Mouse (Mus musculus) kidney, postnatal 0 days (tissue): Measurements from ENCODE around the gene Nat9. TPM values are rescaled to one million over a fixed set of nuclear protein-coding genes. Genes with fewer than 3 reads are reported as not detected.
A peak's percentile ranks its signal among the peaks of the same experiment; 100 is the strongest.

ENCODE experiments used
- ATAC-seq: fragments of 200-750 bp; cut with Nextera tagmentation; replicated peaks from 2 replicates; pipeline ENCODE4 v1.8.0; 2017; ENCODE audit warnings: low read depth, moderate number of reproducible peaks, moderate TSS enrichment, moderate library complexity; ENCODE audit not compliant: low FRiP score
- DNase-seq: peaks from one replicate; pipeline ENCODE4 v3.0.0-alpha.2; 2016; ENCODE audit warnings: low spot score
- H3K27ac ChIP-seq: fragments of 300-500 bp; sonication (generic); 2 replicates; pipeline ENCODE4 v1.5.1; 2014; ENCODE audit warnings: mild to moderate bottlenecking
- H3K27me3 ChIP-seq: fragments of 300-500 bp; sonication (generic); 2 replicates; pipeline ENCODE4 v1.6.1; 2014; ENCODE audit warnings: low read length, mixed read lengths; ENCODE audit not compliant: insufficient read depth
- H3K36me3 ChIP-seq: fragments of 300-500 bp; sonication (generic); 2 replicates; pipeline ENCODE4 v1.6.1; 2014; ENCODE audit warnings: low read length, mixed read lengths; ENCODE audit not compliant: insufficient read depth
- H3K4me1 ChIP-seq: fragments of 300-500 bp; sonication (generic); replicated peaks from 2 replicates; pipeline ENCODE4 v1.6.1; 2014; ENCODE audit warnings: antibody characterized with exemption, low read length, mixed read lengths; ENCODE audit not compliant: insufficient read depth
- H3K4me2 ChIP-seq: fragments of 300-500 bp; sonication (generic); 2 replicates; pipeline ENCODE4 v1.6.1; 2014; ENCODE audit warnings: mild to moderate bottlenecking, low read length, moderate library complexity, mixed read lengths
- H3K4me3 ChIP-seq: fragments of 300-500 bp; sonication (generic); replicated peaks from 2 replicates; pipeline ENCODE4 v1.5.1; 2014; ENCODE audit warnings: low read depth, low read length
- H3K9ac ChIP-seq: fragments of 300-500 bp; sonication (generic); 2 replicates; pipeline ENCODE4 v1.6.1; 2014; ENCODE audit warnings: low read depth, low read length
- H3K9me3 ChIP-seq: fragments of 300-500 bp; sonication (generic); replicated peaks from 2 replicates; pipeline ENCODE4 v1.6.1; 2016; ENCODE audit warnings: low read length, inconsistent platforms, mixed read lengths
- CTCF ChIP-seq: IDR thresholded peaks from 2 replicates; pipeline ENCODE4 v1.5.1; 2016; ENCODE audit warnings: antibody characterized with exemption, low read depth, mild to moderate bottlenecking, moderate library complexity
- WGBS: fragments of 180-500 bp; shearing (Covaris S2); extraction: QIAGEN DNeasy Blood & Tissue Kit; methylation state at CpG from one replicate; pipeline ENCODE4 v1.1.7; 2014; 5-methylcytosine and 5-hydroxymethylcytosine counted together
- polyA plus RNA-seq: library from polyadenylated mRNA; unstranded; fragments of >200 nt; fragmentation: Nextera tagmentation; extraction: Ambion mirVana; gene quantifications from 2 replicates; pipeline ENCODE4 v1.2.1, GENCODE M21; 2015

The Nat9 gene
- polyA plus RNA-seq, 1 experiment from 2014 or later, result 26.8 TPM

GRCm38 (mm10) chr11:115224889-115225288 is 37.2 kb upstream of the Nat9 start:
- 0 out of 2 replicates have a peak, but pooled peaks cover 3% of the 10 kb centered on the region for H3K27me3 ChIP-seq
- H3K4me2 ChIP-seq, result no peak overlapping the region
- peak; percentile 70 for TF ChIP-seq CTCF
- no peak overlapping the region for H3K4me3 ChIP-seq
- H3K36me3 ChIP-seq, result no peaks in the 10 kb centered on the region
- ATAC-seq (0 out of 2 replicates have a peak, but pooled peaks have one; percentile 14), DNase-seq (peak; percentile 73)
- no peak overlapping the region for H3K27ac ChIP-seq
- WGBS, result 51% methylated on average over 8 of the region's 8 CpGs
- H3K9me3 ChIP-seq, result no peaks in the 10 kb centered on the region
- no peaks in the 10 kb centered on the region for H3K4me1 ChIP-seq
- no peak overlapping the region for H3K9ac ChIP-seq

- ATAC-seq (no peak), DNase-seq (no peak)
- 75% methylated on average over 6 of the region's 6 CpGs for WGBS
- Histone ChIP-seq H3K36me3 (no peaks in the 10 kb centered on the region), H3K27me3 (no peaks in the 10 kb centered on the region), H3K4me3 (no peak overlapping the region), H3K4me2 (no peak overlapping the region), H3K9ac (no peak overlapping the region), H3K9me3 (no peaks in the 10 kb centered on the region), H3K27ac (no peak overlapping the region), H3K4me1 (0 out of 2 replicates have a peak, but pooled peaks cover 4% of the 10 kb centered on the region)
- TF ChIP-seq CTCF, result no peak
These were observed 36.2 kb upstream of the Nat9 start for GRCm38 (mm10) chr11:115223877-115224276.

GRCm38 (mm10) chr11:115223451-115223850 is 35.8 kb upstream of the Nat9 start:
- 77% methylated on average over 11 of the region's 11 CpGs for WGBS
- ATAC-seq (no peak), DNase-seq (no peak)
- Histone ChIP-seq H3K36me3 (no peaks in the 10 kb centered on the region), H3K9me3 (no peaks in the 10 kb centered on the region), H3K4me1 (0 out of 2 replicates have a peak, but pooled peaks cover 4% of the 10 kb centered on the region), H3K27ac (no peak overlapping the region), H3K4me3 (no peak overlapping the region), H3K9ac (no peak overlapping the region), H3K27me3 (no peaks in the 10 kb centered on the region), H3K4me2 (no peak overlapping the region)
- no peak for TF ChIP-seq CTCF

GRCm38 (mm10) chr11:115222570-115222969 is 34.9 kb upstream of the Nat9 start:
- Histone ChIP-seq H3K4me1 (0 out of 2 replicates have a peak, but pooled peaks cover 4% of the 10 kb centered on the region), H3K4me2 (no peak overlapping the region), H3K9ac (no peak overlapping the region), H3K27me3 (no peaks in the 10 kb centered on the region), H3K36me3 (no peaks in the 10 kb centered on the region), H3K27ac (no peak overlapping the region), H3K9me3 (no peaks in the 10 kb centered on the region), H3K4me3 (no peak overlapping the region)
- 26% methylated on average over 5 of the region's 5 CpGs for WGBS
- DNase-seq, result no peak
- no peak for TF ChIP-seq CTCF
- ATAC-seq, result no peak

- H3K4me1 ChIP-seq, result 0 out of 2 replicates have a peak, but pooled peaks cover 4% of the 10 kb centered on the region
- WGBS, result 31% methylated on average over 12 of the region's 12 CpGs
- no peaks in the 10 kb centered on the region for H3K27me3 ChIP-seq
- DNase-seq (peak; percentile 21), ATAC-seq (no peak)
- no peak overlapping the region for H3K27ac ChIP-seq
- TF ChIP-seq CTCF, result no peak
- H3K9me3 ChIP-seq, result no peaks in the 10 kb centered on the region
- no peak overlapping the region for H3K4me2 ChIP-seq
- H3K9ac ChIP-seq, result no peak overlapping the region
- no peak overlapping the region for H3K4me3 ChIP-seq
- H3K36me3 ChIP-seq, result no peaks in the 10 kb centered on the region
These were observed 34.4 kb upstream of the Nat9 start for GRCm38 (mm10) chr11:115222077-115222476.

- ATAC-seq, result no peak
- Histone ChIP-seq H3K4me1 (0 out of 2 replicates have a peak, but pooled peaks cover 4% of the 10 kb centered on the region), H3K27me3 (no peaks in the 10 kb centered on the region), H3K9ac (no peak overlapping the region), H3K4me3 (no peak overlapping the region), H3K4me2 (no peak overlapping the region), H3K9me3 (no peaks in the 10 kb centered on the region), H3K36me3 (no peaks in the 10 kb centered on the region), H3K27ac (no peak overlapping the region)
- whole genome bisulfite sequencing, result 86% methylated on average over 10 of the region's 10 CpGs
- no peak for TF ChIP-seq CTCF
- DNase-seq, result no peak
These were observed 32.0 kb upstream of the Nat9 start for GRCm38 (mm10) chr11:115219685-115220084.

- H3K36me3 ChIP-seq, result no peaks in the 10 kb centered on the region
- ATAC-seq (no peak), DNase-seq (no peak)
- 41% methylated on average over 9 of the region's 9 CpGs for WGBS
- H3K4me2 ChIP-seq, result no peak overlapping the region
- H3K27me3 ChIP-seq, result no peaks in the 10 kb centered on the region
- no peak overlapping the region for H3K9ac ChIP-seq
- no peaks in the 10 kb centered on the region for H3K9me3 ChIP-seq
- no peak for TF ChIP-seq CTCF
- H3K27ac ChIP-seq, result no peak overlapping the region
- no peak overlapping the region for H3K4me3 ChIP-seq
- 0 out of 2 replicates have a peak, but pooled peaks cover 4% of the 10 kb centered on the region for H3K4me1 ChIP-seq
These were observed 31.6 kb upstream of the Nat9 start for GRCm38 (mm10) chr11:115219263-115219662.
